Mouse (Mus musculus) lung, adult 2 months (tissue): Measurements from ENCODE around the gene Rimkla. TPM values are rescaled to one million over a fixed set of nuclear protein-coding genes. Genes with fewer than 3 reads are reported as not detected.

ENCODE experiments used
- DNase-seq: peaks from one replicate; pipeline ENCODE4 v3.0.0; 2022
- H3K4me1 ChIP-seq: fragments of 200-500 bp; 2 replicates; pipeline ENCODE4 v1.6.1; 2011; ENCODE audit warnings: low read length; ENCODE audit not compliant: control insufficient read depth, insufficient read depth
- H3K4me3 ChIP-seq: fragments of 200-500 bp; replicated peaks from 2 replicates; pipeline ENCODE3; 2011; ENCODE audit warnings: low read depth, mild to moderate bottlenecking, control low read depth, low read length; ENCODE audit errors: extremely low read depth
- CTCF ChIP-seq: fragments of 200-500 bp; IDR thresholded peaks from 2 replicates; pipeline ENCODE4 v1.5.1; 2011; ENCODE audit warnings: mild to moderate bottlenecking, low read length, control low read depth; ENCODE audit not compliant: insufficient read depth
- POLR2A ChIP-seq: fragments of 200-500 bp; IDR thresholded peaks from 2 replicates; pipeline ENCODE4 v1.6.1; 2011; ENCODE audit warnings: low read depth, mild to moderate bottlenecking, control low read depth, low read length, borderline replicate concordance; ENCODE audit errors: extremely low read depth
- WGBS: fragments of 180-500 bp; shearing (Covaris S2); methylation state at CpG from one replicate; pipeline ENCODE4 v1.1.7; 2018; 5-methylcytosine and 5-hydroxymethylcytosine counted together
- polyA plus RNA-seq: library from polyadenylated mRNA; depleted of rRNA; stranded (reverse); fragments of >200 nt; gene quantifications from 2 replicates; pipeline ENCODE4 v1.2.3, GENCODE M21; 2012

Rimkla gene
- polyA plus RNA-seq, 1 experiment = 0.14 TPM

DNA sequence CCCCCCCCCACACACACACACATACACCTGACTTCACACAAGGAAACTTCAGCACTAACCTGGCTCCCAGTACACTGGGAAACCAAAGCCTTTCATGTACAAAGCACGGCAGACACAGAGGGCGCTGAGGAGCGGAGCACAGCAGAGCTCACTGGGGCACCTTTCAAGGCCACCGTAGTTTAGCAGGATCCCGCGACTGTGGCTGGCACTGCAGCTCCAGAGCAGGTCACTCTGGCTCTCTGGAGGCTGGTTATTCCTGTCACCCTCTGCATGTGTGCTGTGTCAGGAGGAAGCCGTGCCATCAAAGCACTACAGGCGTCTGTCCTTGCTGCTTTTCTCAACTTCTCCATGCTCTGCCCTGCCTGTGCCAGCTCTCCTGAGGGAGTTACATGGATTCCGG, 9.4 kb downstream of the Rimkla start:
- no peaks in the 10 kb centered on the region for H3K4me1 ChIP-seq
- H3K4me3 ChIP-seq = no peak overlapping the region
- WGBS = 56% methylated on average over 9 of the region's 9 CpGs
- no peak for DNase-seq
- TF ChIP-seq CTCF (no peak), POLR2A (no peak)

DNA sequence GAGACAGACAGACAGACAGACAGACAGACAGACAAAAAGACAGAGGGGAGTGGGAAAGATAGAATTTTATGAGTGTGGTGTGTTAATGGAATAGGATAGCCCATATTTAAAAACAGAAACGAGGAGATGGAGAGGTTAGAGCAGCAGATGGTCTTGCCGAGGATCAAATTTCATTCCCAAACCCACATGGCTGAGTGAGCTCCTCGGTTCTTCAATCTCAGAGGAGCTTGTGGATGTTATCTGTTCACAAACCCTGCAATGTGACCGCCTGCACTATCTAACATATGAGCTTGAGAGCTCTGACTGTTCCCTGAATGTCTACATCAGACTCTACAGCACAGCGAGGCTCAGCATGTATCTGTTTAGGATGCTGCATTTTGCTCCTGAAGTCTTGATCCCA, 19.3 kb downstream of the Rimkla start:
- H3K4me1 ChIP-seq = 0 out of 2 replicates have a peak, but pooled peaks cover 2% of the 10 kb centered on the region
- H3K4me3 ChIP-seq = no peak overlapping the region
- TF ChIP-seq CTCF (no peak), POLR2A (no peak)
- 40% methylated on average over 5 of the region's 5 CpGs for WGBS
- DNase-seq = no peak

DNA sequence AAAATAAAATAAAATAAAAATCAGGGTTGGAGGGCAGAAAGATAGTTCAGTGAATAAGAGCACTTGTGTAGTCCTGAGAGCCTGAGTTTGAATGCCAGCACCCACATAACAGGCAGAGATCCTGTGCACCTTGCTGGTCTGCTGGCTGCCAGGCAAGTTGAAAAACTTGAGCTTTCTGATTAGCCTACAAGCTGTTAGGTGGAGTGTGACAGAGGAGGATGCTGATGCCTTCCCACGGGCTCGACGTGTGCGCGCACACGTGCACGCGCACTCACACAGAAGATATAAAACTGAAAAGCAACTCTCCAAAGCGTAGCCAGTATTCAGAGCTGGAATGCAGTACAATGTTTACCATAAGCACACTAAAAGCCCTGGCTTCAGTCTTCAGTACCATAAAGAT, 19.9 kb downstream of the Rimkla start:
- 65% methylated on average over 9 of the region's 9 CpGs for WGBS
- TF ChIP-seq CTCF = no peak
- TF ChIP-seq POLR2A = no peak
- Histone ChIP-seq H3K4me1 (0 out of 2 replicates have a peak, but pooled peaks cover 3% of the 10 kb centered on the region), H3K4me3 (no peak overlapping the region)
- no peak for DNase-seq

DNA sequence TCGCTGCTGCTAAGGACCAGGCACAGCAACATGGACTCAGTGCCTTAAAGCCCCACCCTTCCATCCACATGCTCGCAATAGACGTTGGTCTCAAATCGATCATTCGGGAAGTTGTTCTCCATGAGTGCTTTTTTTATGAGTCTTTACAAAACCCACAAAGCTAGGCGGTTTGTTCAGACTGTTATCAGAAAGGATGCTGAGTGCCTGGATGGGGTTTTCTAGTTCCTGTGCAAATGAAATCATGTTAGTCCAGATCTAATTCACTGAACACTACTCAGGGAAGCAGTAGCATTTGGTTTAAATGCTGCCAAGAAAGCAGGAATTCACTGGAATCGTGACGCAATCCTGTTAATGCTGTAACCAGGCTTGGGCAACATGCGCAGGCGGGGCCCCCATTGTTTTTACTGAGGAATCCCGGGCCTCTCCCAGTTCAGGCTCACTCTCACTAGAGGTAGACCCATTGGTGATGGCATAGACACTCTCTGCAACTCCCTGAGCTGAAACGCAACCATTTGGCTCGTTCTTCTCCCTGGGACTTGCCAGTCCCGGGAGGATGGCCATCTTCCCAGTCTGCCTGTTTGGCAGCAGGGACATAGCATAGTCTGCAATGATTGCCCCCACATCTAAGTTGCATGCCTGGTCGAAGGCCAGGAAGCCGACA, 24.6 kb downstream of the Rimkla start:
- H3K4me3 ChIP-seq = no peak overlapping the region
- WGBS = 54% methylated on average over 16 of the region's 16 CpGs
- peaks cover 7% of the 10 kb centered on the region for H3K4me1 ChIP-seq
- DNase-seq = peak; percentile 23
- no peak for TF ChIP-seq CTCF
- no peak for TF ChIP-seq POLR2A

DNA sequence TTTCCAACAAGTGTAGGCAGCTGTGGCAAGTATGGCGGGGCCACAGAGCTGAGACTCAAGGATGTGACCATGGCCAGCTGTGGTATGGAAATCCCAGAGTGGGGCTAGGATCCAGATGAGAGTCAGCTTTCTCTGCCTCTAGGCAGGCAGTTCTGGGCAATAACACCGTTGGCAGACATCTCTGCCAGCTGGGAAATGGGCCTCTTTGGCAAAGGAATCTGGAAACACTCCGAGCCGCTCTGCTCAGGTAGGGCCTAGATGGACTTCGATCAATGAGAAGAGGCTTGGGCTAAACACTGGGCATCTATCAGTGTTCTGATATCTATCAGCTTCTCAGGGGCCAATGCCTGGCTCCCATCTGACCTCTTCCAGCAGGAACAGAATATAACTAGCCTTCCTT, 26.6 kb downstream of the Rimkla start:
- no peak for DNase-seq
- Histone ChIP-seq H3K4me1 (peaks cover 10% of the 10 kb centered on the region), H3K4me3 (no peak overlapping the region)
- no peak for TF ChIP-seq POLR2A
- TF ChIP-seq CTCF = no peak
- 87% methylated on average over 5 of the region's 5 CpGs for WGBS

DNA sequence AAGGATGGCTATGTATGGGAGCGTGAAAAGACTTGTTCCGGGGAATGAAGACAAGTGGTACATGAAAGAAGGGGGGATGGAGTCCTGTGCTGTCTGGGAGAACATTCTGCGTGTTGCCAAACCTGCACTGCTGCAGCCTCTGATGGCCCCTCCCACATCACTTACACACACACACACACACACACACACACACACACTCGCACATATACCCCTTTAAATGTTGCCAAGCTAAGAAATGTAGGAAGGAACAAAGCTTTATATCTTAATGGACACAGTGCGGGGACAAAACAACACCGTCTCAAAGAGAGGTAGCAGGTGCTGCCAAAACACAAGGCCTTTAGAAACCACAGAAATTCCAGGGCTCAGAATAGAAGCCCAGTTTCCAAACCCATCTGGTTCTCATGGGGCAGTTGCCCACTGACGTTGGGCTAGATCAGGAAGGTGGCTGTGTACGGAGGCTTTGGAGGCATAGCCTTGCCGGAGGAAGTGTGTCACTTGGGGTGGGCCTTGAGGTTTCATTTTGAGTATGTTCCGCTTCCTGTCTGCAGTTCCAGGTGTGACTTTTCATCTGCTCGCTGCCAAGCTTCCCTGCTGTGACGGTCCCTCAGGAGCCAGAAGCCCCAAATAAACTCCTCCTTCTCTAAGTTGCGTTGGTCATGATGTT, 28.5 kb downstream of the Rimkla start:
- no peak overlapping the region for H3K4me3 ChIP-seq
- H3K4me1 ChIP-seq = peaks cover 10% of the 10 kb centered on the region
- 58% methylated on average over 13 of the region's 13 CpGs for WGBS
- TF ChIP-seq CTCF (no peak), POLR2A (no peak)
- no peak for DNase-seq

DNA sequence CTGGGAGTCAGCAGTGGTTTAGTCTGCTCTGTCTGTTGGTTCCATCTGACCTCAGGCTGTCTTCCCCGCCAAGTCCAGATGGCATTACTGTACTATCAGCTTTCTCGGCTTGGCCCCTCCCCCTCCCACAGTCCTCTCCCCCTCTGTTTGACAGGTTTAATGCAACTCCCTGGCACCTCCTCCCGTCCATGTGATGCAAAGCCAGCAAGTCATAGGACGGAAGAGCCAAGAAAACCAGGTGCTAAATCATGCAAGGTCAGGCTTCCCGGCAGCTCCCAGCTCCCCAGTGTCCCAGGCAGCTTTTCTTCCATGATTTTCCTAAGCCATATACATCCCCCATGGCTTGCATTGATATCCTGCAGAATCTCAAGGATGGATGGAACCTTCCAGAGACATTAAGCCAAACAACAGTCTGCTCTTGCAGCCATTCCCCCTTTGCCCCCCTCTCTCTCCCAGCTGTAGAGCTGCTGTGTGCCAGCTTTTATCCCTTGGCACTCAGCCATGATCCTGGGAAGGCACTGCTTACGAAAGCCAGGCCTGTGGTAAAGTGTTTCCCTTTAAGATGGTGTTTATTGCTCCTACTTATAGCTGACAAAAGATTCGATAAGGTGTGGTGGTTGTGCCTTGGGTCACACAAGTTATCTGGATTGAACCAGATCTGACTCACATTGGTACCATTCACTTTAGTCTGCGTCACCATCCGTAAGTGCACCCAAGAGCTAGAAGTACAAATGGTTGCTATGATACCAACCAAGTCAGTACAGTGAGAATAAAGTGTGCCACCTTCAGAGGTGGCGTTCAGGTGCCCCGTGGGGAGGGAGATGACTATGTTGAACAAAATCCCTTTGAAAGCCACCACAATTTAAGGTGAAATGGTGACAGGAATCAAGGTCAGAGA, 29.3 kb downstream of the Rimkla start:
- 36% methylated on average over 11 of the region's 11 CpGs for WGBS
- peak; percentile 31 for DNase-seq
- TF ChIP-seq POLR2A (no peak), CTCF (no peak)
- Histone ChIP-seq H3K4me1 (peaks cover 7% of the 10 kb centered on the region), H3K4me3 (no peak overlapping the region)

DNA sequence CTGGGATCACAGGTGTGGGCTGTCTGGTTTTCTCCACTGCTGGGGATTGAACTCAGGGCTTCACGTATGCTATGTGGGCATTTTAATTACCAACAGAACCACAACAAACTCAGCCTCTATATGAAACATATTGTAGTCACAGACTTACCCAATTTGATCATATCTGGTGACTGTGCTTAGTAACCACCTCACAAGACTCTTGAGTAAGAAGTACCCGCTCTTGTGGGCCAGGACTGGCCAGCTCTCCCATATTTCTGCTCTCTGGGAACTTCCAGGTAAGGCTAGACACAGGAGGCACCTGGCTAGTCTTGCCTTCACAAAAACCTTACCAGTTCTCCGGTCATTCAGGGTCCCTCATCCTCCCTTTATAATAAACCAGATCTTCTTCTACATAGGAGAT, 30.0 kb downstream of the Rimkla start:
- DNase-seq = no peak
- H3K4me1 ChIP-seq = peaks cover 7% of the 10 kb centered on the region
- H3K4me3 ChIP-seq = no peak overlapping the region
- WGBS = 62% methylated on average over 3 of the region's 3 CpGs
- TF ChIP-seq CTCF (no peak), POLR2A (no peak)

DNA sequence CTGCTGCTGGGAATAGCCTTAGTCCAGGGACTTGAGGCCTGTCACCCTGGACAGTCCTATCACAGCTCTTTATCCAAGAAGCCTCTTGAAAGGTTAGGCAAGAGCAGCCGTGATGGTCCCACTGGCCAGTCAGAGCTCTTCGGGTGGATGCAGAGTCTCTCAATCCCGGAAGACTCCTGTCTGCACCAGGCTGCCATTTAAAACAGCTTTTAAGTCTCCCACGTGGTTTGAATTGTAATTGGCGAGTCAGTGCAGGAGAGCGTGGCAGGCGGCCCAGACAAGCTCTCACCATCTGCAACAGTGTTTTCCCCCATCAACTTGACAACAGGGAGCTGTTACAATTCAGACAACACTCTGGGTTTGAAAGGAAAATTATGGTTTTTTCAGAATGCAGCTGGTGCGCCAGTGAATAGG, 31.7 kb downstream of the Rimkla start:
- TF ChIP-seq CTCF (no peak), POLR2A (no peak)
- no peak overlapping the region for H3K4me3 ChIP-seq
- 50% methylated on average over 8 of the region's 8 CpGs for WGBS
- H3K4me1 ChIP-seq = peaks cover 7% of the 10 kb centered on the region
- peak; percentile 19 for DNase-seq
